Mouse (Mus musculus) gastrocnemius, postnatal 14 days (tissue): ENCODE results near the gene Sh3tc1. TPM values are rescaled to one million over a fixed set of nuclear protein-coding genes. Genes with fewer than 3 reads are reported as not detected.

Experiments used
- DNase-seq: peaks from one replicate; pipeline ENCODE4 v3.0.0; 2021; ENCODE audit warnings: mixed read lengths
- intact Hi-C: fragments of 180-260 bp; cut with DNase I; formaldehyde crosslinking; loops from one replicate; pipeline ENCODE4 v1.15.1; 2025; ENCODE audit warnings: low total_unique reads
- long read RNA-seq, 2 experiments: library from polyadenylated mRNA; stranded (forward); transcript quantifications; one replicate each; pipeline ENCODE4 v2.0.0; 2021
- total RNA-seq, 2 experiments: library from RNA; stranded (reverse); gene quantifications; 2 replicates each; pipeline ENCODE4 v1.2.3; 2021

Sh3tc1 gene
- 1 to 10 TPM; 3.9 to 4.4 TPM for total RNA-seq
- long read RNA-seq, experiment 1, full-length matches to known transcripts: 4 of 7 reads
- long read RNA-seq, experiment 1, partial matches to known transcripts: 3 of 7 reads
- long read RNA-seq, experiment 1, other reads (novel, unspliced or antisense): 0 of 7 reads
- long read RNA-seq, experiment 2, full-length matches to known transcripts: 12 of 18 reads
- long read RNA-seq, experiment 2, partial matches to known transcripts: 1 of 18 reads
- long read RNA-seq, experiment 2, other reads (novel, unspliced or antisense): 5 of 18 reads

DNA sequence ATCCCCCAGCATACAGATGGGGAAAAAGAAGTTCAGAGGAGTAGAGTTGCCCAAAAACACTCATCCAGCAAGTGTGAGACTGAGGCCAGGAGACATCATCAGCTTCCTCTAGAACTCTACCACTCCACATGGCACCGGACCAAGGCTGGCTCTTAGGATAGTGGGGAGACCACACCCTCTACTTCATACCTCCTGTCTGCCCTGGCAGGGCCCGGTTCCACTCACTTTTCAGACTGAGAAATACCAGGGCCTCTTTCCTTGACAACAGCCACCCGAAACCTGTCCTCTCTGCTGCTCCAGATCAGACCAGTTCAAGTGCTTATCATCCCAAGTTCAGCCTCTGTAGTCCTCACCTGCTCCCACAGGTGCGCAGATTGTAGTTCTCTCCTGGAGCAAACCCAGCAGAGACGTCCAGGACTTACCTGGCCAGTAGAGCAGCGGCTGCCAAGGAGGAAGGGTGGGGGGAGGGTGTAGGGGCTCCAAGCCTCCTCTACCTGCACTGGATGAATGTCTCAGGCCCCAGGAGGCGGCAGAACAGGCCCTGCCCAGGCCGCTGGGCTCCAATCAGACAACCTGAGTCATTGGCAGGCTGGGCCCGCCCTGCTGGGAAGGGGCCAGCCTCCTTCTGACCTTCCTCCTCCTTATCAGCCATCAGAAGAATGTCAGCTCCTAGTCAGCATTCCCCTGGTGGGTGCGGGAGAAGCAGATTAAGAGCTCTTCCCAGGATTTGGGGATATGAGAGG lies at the start of gene Sh3tc1:
TSS of gene Sh3tc1 (minus strand) at position 452 of the 743 bp plus-strand sequence.
- DNase-seq: no peak
- intact Hi-C loops: no loop called here

DNA sequence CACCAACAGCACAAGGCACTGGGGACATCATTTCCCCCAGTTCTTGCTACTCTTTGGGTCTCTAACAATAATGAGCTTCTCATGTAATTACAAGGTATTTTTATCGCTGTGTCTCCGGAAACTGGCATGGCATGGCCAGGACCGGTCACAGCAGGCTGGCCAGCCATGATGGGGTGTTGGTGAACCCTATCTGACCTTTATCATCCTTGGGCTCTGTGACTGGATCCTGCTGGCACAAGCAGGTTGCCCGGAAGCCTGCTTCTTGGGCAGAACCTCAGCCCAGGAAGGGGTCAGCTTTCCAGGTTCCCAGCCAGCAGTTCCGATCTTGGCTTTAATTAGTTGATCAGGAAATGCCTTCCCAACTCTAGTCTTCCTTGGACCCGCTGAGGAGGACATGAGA lies 48.9 kb upstream of the Sh3tc1 start:
- no peak for DNase-seq
- intact Hi-C loops: no loop called here

DNA sequence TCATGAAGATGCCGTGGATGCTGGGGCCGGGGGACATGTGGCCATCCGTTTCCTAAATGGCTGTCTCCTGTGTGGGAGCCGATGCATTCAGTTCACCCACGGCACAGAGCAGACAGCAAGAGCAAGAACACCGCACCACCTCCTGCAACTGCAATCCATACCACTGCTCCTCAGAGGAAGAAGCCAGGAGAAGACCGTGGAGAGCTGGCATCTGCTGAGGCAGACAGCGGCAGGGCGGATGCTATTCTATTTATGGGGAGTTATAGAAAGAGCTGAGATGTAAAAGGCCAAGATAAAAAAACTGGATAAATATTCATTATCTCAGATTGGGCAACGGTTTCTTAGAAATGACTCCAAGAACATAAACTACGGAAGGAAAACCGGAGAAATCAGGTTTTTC lies 48.1 kb upstream of the Sh3tc1 start:
- DNase-seq: no peak

DNA sequence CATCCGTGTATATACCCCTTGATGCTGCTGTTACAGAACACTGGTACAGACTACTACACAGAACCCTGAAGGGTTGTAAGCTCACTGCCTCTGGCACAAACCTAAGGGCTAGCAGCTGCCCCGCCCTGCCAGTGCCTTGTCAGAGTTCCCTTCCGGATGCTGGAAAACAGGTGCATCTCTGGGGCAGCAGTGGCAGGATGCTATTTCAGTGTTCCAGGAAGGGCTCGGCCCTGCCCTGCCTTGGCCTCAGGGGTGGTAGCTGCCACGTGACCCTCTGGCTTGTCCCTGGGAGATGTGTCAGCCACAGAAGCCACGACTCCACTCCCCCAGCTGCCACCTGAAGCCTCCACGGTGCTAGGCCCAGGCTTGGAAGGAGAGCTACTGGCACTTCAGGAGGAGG lies 46.1 kb upstream of the Sh3tc1 start:
- intact Hi-C loops: no loop called here
- peak; percentile 78 for DNase-seq

More for the DNA sequence above, 48.1 kb upstream of the Sh3tc1 start:
- intact Hi-C loops: no loop called here

DNA sequence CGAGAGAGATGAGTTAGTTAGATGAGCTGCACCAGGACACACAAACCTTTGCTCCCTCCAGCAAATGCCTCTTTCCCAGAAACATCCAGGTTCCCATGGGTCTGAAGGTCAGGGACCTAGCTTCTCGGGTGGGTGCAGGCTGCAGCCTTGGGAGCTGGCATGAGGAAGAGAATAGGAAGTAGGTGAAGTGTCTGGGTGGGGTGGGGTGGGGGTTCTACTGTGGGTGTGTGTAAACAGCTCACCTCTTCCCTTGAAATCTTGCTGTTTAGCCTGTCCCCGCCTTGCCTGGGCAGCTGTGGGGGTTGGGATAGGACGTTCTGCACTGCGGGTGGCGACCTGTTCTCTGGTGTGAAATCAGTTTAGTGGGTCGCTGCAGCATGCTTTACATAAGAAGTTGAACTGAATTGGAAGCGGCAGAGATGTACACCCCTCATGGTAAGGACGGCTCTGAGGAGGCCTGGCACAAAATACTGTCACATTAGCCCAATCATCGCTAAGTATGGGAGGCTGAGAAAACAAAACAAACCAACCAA lies 42.9 kb upstream of the Sh3tc1 start:
- no peak for DNase-seq
- intact Hi-C loops: no loop called here

DNA sequence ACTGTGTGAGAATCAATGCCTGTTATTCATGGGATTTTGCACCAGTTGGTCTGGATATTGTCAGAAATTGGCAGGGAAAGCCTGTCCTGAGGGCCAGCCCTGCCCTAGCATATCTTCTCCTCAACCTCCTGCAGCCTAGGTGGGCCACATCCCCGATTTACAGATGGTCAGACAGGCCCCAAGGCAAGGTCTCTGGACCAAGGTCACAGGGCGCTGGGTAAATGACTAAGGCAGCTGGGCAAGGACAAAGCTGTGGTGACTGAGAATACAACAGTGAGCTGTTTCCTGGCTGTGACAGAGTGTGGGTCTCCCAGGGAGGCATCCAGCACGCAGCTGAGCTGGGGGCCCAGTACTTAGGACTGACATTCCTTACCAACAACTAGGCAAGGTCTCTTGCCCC lies 41.3 kb upstream of the Sh3tc1 start:
- DNase-seq: no peak
- intact Hi-C loops: no loop called here

DNA sequence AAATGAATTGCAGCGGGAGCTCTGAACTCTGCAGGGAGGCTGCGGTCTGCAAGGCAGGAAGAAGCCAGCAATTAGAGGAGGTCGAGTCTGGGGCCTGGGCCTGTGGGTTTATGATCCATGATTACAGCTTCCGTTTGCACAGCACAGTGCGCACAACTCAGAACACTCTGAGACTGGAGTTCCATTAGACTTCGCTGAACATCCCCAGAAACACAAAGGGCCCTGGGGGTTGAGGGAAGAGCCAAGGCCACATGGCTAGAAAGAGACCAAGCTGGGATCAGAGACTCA lies 34.3 kb upstream of the Sh3tc1 start:
- intact Hi-C loops: no loop called here

DNA sequence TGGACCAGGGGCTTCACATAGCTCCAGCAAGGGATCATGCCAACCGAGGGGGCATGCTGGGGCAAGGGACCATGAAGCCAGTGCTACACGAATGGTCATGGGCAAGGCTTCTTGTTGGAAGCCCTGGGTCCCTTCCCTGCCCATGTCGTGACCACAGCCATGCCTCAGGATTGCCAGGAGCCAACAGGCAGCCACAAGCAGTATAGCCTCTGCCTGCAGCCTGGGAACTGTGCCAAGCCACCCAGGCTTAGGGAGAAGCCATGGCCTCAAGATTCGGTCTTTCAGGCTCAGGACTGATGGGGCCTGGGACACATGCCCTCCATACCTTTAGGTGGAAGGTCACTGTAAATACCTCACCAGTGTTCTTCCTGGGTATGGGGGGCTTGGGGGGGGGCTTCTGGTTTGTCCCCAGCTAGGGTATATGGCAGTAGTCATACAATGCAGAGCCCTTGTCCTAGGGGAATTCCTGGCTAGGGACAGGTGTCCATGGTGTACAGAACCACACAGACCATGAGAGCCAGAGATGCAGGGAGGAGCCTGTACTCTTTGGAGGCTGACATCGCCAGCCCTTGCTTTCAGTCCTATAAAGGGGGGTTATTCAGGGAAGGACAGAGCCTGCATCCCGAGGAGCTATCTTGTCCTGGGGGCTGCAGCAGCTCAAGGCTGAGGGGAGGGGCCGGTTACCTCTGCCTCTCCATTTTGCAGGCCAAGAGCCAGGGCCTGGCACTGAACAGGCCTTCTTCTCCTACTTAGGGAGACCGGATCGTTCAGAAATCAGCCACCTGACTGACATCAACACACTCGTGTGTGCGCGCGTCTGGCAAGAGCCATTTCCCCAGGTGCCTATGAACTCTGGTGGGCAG lies 33.7 kb upstream of the Sh3tc1 start:
- intact Hi-C loops: no loop called here
- no peak for DNase-seq

More for the DNA sequence above, 34.3 kb upstream of the Sh3tc1 start:
- DNase-seq: no peak

DNA sequence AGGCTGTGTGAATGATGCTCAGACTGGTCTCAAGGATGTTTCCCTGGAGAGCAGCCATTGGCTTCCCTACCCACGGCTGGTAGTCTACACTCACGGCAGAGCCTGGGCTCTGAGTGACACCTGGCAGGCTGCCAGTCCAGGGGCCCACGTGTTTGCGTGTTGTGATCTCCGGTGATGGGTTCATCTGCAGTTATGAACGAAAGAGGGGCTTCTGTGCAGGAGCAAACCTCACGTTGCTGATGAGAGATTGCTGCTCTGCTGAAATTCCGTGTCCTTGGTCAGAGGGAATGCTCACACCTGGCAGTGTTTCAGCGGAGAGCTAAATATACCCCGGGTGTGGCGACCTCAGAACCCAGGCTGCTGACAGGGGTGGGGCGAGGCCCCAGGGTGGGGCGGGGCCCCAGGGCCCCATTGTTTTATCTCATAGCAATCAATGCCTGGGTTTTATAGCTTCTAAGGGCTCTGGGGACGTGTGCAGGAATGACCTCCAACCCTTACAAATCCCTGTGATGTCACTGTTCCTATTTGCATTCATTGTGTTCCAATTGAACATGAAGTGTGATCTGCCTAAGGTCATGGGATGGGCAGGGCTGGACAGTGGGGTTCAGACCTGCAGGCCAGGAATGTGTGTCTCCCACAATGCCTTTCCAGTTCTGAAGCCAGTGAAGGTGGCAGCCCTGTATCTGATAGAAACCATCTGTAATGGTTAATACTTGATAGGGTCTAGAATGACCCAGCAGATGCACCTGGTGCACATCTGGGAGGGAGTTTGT lies 31.3 kb upstream of the Sh3tc1 start:
- intact Hi-C loops: no loop called here
- peak; percentile 61 for DNase-seq

DNA sequence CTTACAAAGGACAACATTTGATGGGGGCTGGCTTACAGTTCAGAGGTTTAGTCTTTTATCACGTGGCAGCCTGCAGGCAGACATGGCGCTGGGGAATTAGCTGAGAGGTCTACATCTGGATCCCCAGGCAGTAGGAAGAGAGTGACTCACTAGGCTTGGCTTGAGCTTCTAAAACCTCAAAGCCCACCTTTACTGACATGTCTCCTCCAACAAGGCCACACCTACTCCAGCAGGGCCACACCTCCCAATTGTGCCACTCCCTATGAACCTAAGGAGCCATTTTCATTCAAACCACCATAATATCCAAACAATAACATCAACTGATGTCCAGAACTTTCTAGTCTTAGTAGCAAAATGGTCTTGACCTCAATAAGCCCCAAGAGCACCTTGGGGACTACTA lies 30.5 kb upstream of the Sh3tc1 start:
- intact Hi-C loops: no loop called here
- no peak for DNase-seq

DNA sequence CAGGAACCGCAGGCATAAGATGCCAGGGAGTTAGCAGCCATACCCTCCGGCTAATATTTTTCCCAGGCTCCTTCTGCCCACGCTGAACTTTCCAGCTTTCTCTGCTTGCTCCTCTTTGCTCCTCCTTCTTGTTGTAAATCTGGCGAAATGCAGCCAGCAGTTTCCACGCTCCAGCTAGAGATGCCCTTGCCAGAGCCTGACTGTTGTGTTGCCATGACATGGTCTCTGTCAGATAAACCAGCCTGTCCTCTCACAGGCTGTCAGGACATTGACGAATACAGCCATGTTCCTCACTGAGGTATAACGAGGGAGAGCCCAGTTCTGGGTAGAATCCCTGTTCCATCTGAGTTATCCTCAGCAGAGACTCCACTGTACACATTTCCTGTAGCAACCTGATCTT lies 29.2 kb upstream of the Sh3tc1 start:
- no peak for DNase-seq
- intact Hi-C loops: no loop called here

DNA sequence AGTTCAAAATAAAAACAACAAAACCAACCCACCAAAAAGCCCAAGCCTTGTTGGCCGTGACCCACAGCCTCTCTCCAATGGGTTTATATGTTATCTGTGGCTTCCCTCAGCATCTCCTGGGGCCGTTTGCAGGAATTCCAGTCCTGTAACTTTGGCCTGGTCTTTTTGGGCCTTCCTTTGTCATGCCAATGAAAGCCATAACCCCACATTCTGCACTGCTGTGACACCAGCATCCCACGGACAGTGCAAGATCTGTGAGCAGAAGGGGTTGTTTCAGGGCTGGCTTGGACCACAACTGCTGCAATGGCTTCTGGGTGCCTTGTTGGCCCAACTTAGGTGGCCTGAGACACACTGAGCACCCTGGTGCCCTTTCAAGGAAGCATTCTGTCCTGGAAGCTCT lies 28.7 kb upstream of the Sh3tc1 start:
- intact Hi-C loops: no loop called here
- DNase-seq: no peak

DNA sequence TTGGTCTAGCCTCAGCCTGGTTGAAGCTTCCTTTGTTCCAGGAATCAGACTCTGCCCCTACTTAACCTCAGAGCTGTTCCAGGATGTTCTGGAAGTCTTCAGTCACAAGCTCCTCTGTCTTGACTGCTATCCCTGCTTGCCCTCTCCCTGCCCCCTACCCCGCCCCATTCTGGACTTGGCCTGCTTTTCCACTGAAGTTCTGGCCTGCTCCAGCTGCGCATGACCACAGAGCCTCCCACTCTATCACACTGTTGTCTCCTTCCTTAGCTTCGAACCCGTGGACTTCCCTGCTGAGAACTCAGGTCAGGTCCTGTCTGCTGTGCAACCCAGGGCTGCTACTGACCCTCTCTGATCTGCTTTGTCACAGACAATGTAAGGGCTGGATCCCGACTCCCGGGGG lies 26.1 kb upstream of the Sh3tc1 start:
- DNase-seq: no peak
- intact Hi-C loops: no loop called here

DNA sequence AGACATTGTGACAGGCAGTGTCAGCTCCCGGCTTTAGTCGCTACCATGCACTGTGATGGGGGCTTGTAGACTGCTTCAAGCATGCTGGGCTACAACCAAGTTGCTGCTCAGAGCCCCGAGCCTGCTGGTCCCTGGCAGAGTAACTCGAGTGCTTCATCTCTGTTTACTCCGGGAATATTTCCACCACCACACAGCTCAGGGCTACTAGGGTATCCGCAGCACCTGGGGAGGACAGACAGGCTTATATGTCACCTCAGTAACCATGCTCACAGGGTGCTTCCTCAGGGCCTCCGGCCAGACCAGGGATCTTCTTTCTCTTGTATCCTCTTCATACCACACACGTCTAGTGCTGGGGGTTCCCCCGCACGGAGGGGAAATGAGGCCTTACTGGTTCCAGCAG lies 23.1 kb upstream of the Sh3tc1 start:
- DNase-seq: peak; percentile 22
- intact Hi-C loops: no loop called here

DNA sequence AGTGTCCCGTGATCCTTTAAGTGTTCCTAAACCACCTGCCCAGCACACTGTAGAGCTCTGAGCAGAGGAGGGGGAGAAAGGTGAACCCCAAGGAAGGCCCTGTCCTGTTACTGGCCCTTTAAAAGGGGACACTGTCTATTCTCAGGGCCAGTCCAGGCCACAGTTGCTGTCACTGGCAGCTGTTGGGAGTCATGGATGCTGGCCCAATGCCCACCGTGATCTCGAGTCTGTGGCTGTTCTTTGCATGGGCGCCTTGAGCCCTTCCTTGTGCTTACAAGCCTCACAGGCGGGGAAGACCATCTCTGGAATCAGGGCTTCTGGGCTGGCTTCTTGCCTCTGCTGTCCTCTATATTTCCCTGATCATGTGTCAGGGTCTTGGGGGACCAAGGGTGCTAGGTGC lies 22.6 kb upstream of the Sh3tc1 start:
- intact Hi-C loops: no loop called here
- DNase-seq: peak; percentile 79

DNA sequence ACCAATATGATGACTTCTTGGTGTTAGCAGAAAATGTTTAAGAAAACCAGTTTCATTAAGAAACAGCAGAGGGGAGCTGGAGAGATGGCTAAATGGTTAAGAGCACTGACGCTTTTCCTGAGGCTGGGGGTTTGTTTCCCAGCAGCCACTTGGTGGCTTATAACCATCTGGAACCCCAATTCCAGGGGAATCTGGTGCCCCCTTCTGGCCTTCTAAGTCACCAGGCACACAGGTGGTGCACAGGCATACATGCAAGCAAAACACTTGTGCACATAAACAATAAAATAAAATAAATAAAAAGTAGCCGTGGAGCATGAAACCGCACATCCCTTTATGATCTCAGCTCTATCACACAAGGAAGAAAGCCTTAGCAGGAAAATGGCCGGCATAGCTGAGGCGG lies 21.5 kb upstream of the Sh3tc1 start:
- DNase-seq: no peak
- intact Hi-C loops: no loop called here

DNA sequence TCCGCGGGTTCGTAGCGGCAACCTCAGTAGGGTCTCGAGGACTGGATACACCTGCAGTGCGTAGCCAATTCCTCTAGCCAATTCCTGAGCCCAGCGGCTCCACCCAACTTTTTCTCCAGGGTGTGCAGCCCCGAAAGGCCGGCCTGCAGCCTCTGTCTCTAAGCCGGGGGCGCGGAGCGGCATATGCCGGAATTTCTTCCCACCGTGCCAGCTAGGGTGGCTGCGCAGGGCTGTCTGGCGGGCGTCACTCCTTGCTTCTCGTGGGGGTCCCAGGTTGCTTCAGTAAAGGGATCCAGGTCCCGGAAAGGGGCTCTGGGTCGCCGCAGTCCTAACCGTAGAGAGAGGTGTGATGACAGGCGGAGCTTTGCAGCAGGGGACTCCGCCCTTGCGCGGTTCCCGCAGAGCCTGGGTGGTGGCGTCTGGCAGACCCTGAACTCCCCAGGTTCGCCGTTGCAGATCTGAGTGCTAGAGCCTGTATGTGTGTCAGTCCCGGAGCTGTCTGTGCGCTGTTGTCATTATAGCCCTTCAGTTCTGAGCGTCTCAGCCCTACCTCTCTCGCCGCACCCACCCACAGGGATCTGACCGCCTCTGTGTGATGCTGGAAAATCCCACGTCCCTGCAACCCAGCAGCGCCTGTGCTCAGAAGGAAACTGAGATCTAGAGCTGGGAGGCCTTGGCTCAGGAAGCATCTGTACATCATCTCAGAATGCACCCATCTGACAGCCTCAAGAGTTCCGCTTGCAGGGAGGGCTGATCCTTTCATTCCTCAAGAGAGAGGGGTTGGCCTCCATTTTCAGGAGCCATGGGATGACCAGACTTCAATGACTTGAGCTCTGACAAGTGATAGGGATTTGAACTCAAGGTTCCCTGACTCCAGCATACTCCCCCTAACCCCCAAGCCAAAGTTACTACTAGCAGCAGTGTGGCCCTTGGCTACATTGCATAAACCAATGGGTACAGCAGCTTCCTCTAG lies 18.6 kb upstream of the Sh3tc1 start:
- DNase-seq: peak; percentile 28
- intact Hi-C loops: no loop called here

DNA sequence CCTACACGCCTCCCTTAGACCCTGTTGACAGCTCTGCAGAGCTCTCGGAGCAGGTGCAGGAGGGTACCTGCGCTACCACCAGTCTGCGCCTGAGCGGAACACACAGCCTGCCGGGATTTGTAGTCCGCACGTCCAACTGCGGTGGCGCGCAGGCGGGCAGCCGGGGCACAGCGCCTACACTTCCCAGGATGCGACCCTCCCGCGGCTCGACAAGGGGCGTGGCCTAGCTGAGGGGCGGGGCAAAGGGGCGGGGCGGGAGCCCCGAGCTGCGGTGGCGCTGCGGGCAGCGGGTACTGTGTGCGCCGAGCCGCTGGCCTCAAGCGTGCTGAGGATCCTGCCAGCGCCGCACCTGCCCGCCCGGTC lies 17.8 kb upstream of the Sh3tc1 start, which contains the start of gene Ablim2:
TSS of gene Ablim2 (plus strand) at position 242 of the 363 bp plus-strand sequence.
- intact Hi-C loops: no loop called here
- DNase-seq: peak; percentile 91
